Mouse (Mus musculus): Measurements from ENCODE around the gene Dag1.

DNA sequence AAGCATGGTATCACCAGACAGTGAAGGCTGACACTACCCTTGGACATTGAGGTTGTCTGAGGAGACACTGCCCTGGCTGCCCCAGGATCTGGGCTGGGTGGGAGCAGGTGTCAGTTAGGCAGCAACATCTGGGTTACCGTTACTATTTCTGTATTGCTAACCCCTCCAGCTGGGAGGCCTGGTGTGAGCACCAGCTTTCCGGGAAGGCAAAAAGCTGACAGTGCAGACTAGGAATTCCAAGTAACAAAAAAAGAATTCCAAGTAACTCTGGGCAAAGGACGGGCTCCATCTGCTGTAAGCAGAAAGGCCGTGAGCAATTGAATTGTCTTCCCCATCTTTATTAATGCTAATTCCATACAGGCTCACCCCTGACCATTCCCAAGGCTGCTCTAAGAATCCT, 65.1 kb downstream of the Dag1 start:
- TF ChIP-seq EP300 (optimal IDR thresholded peaks at IDR 0.05) (no peak), CTCF (IDR thresholded peaks at IDR 0.05; ENCODE audit: low read depth) (no peak)

All from stomach, postnatal 0 days (tissue).